Comparison of ENCODE assay signal across 14 mouse cellular contexts in genomic region chr12:5245207-5245597, GRCm38 (mm10).
A peak's percentile ranks its signal among the peaks of the same experiment; 100 is the strongest.
DNase-seq lines count a peak whose midpoint lies in the region; ATAC-seq and TF ChIP-seq lines count a peak whose summit lies in the region.
"Had no signal": no experiment of that assay in that cellular context is flagged by ENCODE, and none has a peak within 500 bp of the region (broad histone marks: within the 10 kb centered on the region; RNA-seq: fewer than 3 reads in every experiment).

No protein-coding gene starts in this region.

- H3K4me2 ChIP-seq in forebrain, postnatal 0 days (ENCODE audit: low read depth), result no peak overlapping the region
- H3K4me2 ChIP-seq in forebrain, embryonic 13.5 days, result no peak overlapping the region
- H3K4me2 ChIP-seq in limb, embryonic 13.5 days (replicated peaks), result no peak overlapping the region
- no peak overlapping the region for H3K4me2 ChIP-seq in liver, postnatal 0 days (ENCODE audit: low read depth, low read length)
- H3K4me2 ChIP-seq: embryonic facial prominence, embryonic 13.5 days; heart, embryonic 11.5 days; kidney, embryonic 15.5 days had no signal

- H3K27me3 ChIP-seq in forebrain, postnatal 0 days (ENCODE audit: insufficient read depth, low read length), result no peaks in the 10 kb centered on the region
- H3K27me3 ChIP-seq in forebrain, embryonic 13.5 days, result 0 out of 2 replicates have a peak, but pooled peaks cover 3% of the 10 kb centered on the region
- no peaks in the 10 kb centered on the region for H3K27me3 ChIP-seq in limb, embryonic 13.5 days
- H3K27me3 ChIP-seq in limb, embryonic 10.5 days (ENCODE audit: low read depth, poor library complexity, severe bottlenecking), result no peaks in the 10 kb centered on the region
- H3K27me3 ChIP-seq in liver, postnatal 0 days (ENCODE audit: insufficient read depth, low read length), result no peaks in the 10 kb centered on the region
- H3K27me3 ChIP-seq: embryonic facial prominence, embryonic 13.5 days; kidney, embryonic 15.5 days had no signal

- no peaks in the 10 kb centered on the region for H3K36me3 ChIP-seq in forebrain, postnatal 0 days (ENCODE audit: insufficient read depth)
- no peaks in the 10 kb centered on the region for H3K36me3 ChIP-seq in forebrain, embryonic 13.5 days (ENCODE audit: poor library complexity, severe bottlenecking)
- no peaks in the 10 kb centered on the region for H3K36me3 ChIP-seq in limb, embryonic 13.5 days
- H3K36me3 ChIP-seq in limb, embryonic 10.5 days, result no peaks in the 10 kb centered on the region
- no peaks in the 10 kb centered on the region for H3K36me3 ChIP-seq in liver, postnatal 0 days (replicated peaks; ENCODE audit: insufficient read depth, low read length)
- H3K36me3 ChIP-seq: embryonic facial prominence, embryonic 13.5 days; kidney, embryonic 15.5 days had no signal

- no peak overlapping the region for H3K27ac ChIP-seq in forebrain, postnatal 0 days (ENCODE audit: low read depth, low read length)
- H3K27ac ChIP-seq in forebrain, embryonic 13.5 days, result no peak overlapping the region
- H3K27ac ChIP-seq in limb, embryonic 13.5 days, result peak overlapping the region; percentile 33; the same call in 1 of the 2 replicates
- no peak overlapping the region for H3K27ac ChIP-seq in limb, embryonic 10.5 days
- no peak overlapping the region for H3K27ac ChIP-seq in liver, postnatal 0 days (ENCODE audit: low read depth)
- H3K27ac ChIP-seq: embryonic facial prominence, embryonic 13.5 days; kidney, embryonic 15.5 days had no signal

- H3K4me3 ChIP-seq in forebrain, postnatal 0 days (ENCODE audit: low read depth, low read length), result no peak overlapping the region
- H3K4me3 ChIP-seq in forebrain, embryonic 13.5 days, result no peak overlapping the region
- no peak overlapping the region for H3K4me3 ChIP-seq in limb, embryonic 13.5 days
- H3K4me3 ChIP-seq in limb, embryonic 10.5 days, result no peak overlapping the region
- no peak overlapping the region for H3K4me3 ChIP-seq in liver, postnatal 0 days (ENCODE audit: low read depth, low read length)
- H3K4me3 ChIP-seq: embryonic facial prominence, embryonic 13.5 days; kidney, embryonic 15.5 days had no signal

- no peak for TF ChIP-seq CTCF in forebrain, postnatal 0 days (IDR thresholded peaks at IDR 0.05; ENCODE audit: low read depth)
- TF ChIP-seq CTCF in liver, postnatal 0 days (IDR thresholded peaks at IDR 0.05; ENCODE audit: low read depth), result no peak

- H3K9me3 ChIP-seq in forebrain, postnatal 0 days (ENCODE audit: low read length), result no peaks in the 10 kb centered on the region
- no peaks in the 10 kb centered on the region for H3K9me3 ChIP-seq in forebrain, embryonic 13.5 days (replicated peaks)
- H3K9me3 ChIP-seq in limb, embryonic 13.5 days, result no peaks in the 10 kb centered on the region
- H3K9me3 ChIP-seq in limb, embryonic 10.5 days (replicated peaks), result no peaks in the 10 kb centered on the region
- no peaks in the 10 kb centered on the region for H3K9me3 ChIP-seq in liver, postnatal 0 days (ENCODE audit: low read length)
- H3K9me3 ChIP-seq: embryonic facial prominence, embryonic 13.5 days; kidney, embryonic 15.5 days had no signal

- no peak overlapping the region for H3K9ac ChIP-seq in forebrain, postnatal 0 days
- H3K9ac ChIP-seq in forebrain, embryonic 13.5 days, result no peak overlapping the region
- H3K9ac ChIP-seq in limb, embryonic 13.5 days, result no peak overlapping the region
- no peak overlapping the region for H3K9ac ChIP-seq in liver, postnatal 0 days (replicated peaks)
- H3K9ac ChIP-seq: embryonic facial prominence, embryonic 13.5 days; kidney, embryonic 15.5 days had no signal

- DNase-seq in forebrain, postnatal 0 days, result no peak
- no peak for DNase-seq in limb, embryonic 10.5 days (ENCODE audit: low spot score)
- peak; percentile 40 for DNase-seq in brain, adult 2 months (ENCODE audit: low read depth, low spot score)
- DNase-seq in gastrocnemius, postnatal 10 days, result peak; percentile 32
- no peak for DNase-seq in urinary bladder, postnatal 25 days (ENCODE audit: low spot score)
- no peak for DNase-seq in liver, postnatal 0 days
- DNase-seq: spleen, adult 18-20 months; thymus, adult 18-20 months had no signal

- 40% methylated on average over 4 of the region's 4 CpGs for WGBS in forebrain, postnatal 0 days
- WGBS in forebrain, embryonic 13.5 days, result 43% methylated on average over 4 of the region's 4 CpGs
- 53% methylated on average over 4 of the region's 4 CpGs for WGBS in limb, embryonic 13.5 days
- 74% methylated on average over 4 of the region's 4 CpGs for WGBS in limb, embryonic 10.5 days
- 68% methylated on average over 4 of the region's 4 CpGs for WGBS in liver, postnatal 0 days (ENCODE audit: insufficient replicate concordance)

- TF ChIP-seq EP300 in liver, postnatal 0 days (IDR thresholded peaks at IDR 0.05; ENCODE audit: low read depth), result no peak

- peak; percentile 61 for ATAC-seq in forebrain, postnatal 0 days
- no peak for ATAC-seq in forebrain, embryonic 13.5 days
- no peak for ATAC-seq in limb, embryonic 13.5 days (ENCODE audit: low FRiP score, low read depth)
- no peak for ATAC-seq in liver, postnatal 0 days
- ATAC-seq: CD4-positive, CD25-positive, alpha-beta regulatory T cell, adult 4 months had no signal

- peaks cover 21% of the 10 kb centered on the region for H3K4me1 ChIP-seq in forebrain, postnatal 0 days (ENCODE audit: insufficient read depth)
- H3K4me1 ChIP-seq in forebrain, embryonic 13.5 days, result peaks cover 48% of the 10 kb centered on the region
- H3K4me1 ChIP-seq in limb, embryonic 13.5 days, result peaks cover 87% of the 10 kb centered on the region
- H3K4me1 ChIP-seq in limb, embryonic 10.5 days, result peaks cover 64% of the 10 kb centered on the region
- no peaks in the 10 kb centered on the region for H3K4me1 ChIP-seq in liver, postnatal 0 days (ENCODE audit: insufficient read depth)

Comparison
In these comparisons a context has a peak if more than half of its experiments do, and no peak if none do; other contexts are left out.
1. DNase-seq: peak in brain, adult 2 months (single experiment) and gastrocnemius, postnatal 10 days (single experiment); none in forebrain, postnatal 0 days (single experiment), limb, embryonic 10.5 days (single experiment), urinary bladder, postnatal 25 days (single experiment) and liver, postnatal 0 days (single experiment).